Mouse (Mus musculus) heart, postnatal 4 days (tissue): ENCODE data around the gene Tmem72. TPM values are rescaled to one million over a fixed set of nuclear protein-coding genes. Genes with fewer than 3 reads are reported as not detected.

Source experiments
- DNase-seq: peaks from one replicate; pipeline ENCODE4 v3.0.0; 2021
- total RNA-seq, 2 experiments: library from RNA; stranded (reverse); gene quantifications; 2 replicates each; pipeline ENCODE4 v1.2.3; 2021

Tmem72 gene
- total RNA-seq = under 1 TPM; 0.17 to 0.29 TPM

- no peak for DNase-seq
Observed at GRCm38 (mm10) chr6:116716666-116717065, at the start of gene Tmem72. Tmem72 (minus strand) TSS chr6:116716913.

GRCm38 (mm10) chr6:116764524-116764923, 47.8 kb upstream of the Tmem72 start:
- DNase-seq = no peak

GRCm38 (mm10) chr6:116762333-116762732, 45.6 kb upstream of the Tmem72 start:
- DNase-seq = no peak

- peak; percentile 12 for DNase-seq
Observed at GRCm38 (mm10) chr6:116760181-116760580, 43.5 kb upstream of the Tmem72 start.

DNA sequence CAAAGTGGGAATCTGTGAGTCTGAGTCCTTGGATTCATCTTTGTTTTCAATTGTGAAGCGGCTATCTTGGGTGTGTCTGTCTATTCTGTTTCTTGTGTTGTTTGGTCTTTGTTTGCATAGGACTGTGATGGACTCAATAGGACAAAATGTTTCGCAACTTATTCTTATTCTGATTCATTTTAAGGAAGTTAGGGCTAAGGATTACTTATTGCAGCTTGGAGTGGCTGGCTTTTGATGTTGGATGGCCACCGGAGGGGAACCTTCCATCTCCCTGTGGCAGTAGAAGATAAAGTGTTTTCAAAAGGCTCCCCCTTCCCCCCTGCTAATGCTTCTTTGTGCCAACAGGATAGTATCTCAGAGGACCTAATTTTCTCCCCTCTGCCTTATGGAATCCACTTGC, 39.7 kb upstream of the Tmem72 start:
- no peak for DNase-seq

DNA sequence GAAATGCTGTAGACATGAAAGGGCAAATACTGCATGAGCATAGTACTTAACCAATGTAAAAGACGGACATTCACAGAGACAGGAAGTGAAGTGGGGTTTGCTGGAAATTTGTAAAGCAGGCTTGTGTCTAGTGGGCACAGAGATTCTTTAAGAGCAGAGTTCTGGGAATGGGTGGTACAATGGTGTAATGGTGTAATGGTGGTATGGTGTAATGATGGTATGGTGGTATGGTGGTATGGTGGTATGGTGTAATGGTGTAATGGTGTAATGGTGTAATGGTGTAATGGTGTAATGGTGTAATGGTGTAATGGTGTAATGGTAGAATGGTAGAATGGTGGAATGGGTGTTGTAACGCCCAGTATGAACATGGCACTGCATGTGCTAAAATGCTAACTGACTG, 21.3 kb upstream of the Tmem72 start:
- DNase-seq = no peak

DNA sequence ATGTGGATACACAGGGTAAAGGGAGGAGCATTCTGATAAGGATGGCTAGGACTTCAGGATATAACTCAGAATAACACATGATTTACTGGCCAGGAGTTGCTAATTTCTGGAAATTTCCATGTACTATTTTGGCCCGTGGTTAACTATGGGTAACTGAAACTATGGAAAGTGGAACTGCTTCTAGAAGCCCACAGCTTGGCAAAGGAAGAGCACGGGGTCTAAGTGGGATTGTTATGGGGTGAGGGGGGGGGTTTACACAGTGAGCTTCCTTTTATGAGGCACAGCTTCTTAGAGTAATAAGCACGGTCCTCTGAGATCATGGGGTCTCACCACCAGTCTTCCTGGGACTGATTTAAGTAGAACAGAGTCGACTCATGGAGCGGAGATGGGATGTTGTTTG, 18.6 kb upstream of the Tmem72 start:
- DNase-seq = no peak

GRCm38 (mm10) chr6:116733577-116733976, 16.9 kb upstream of the Tmem72 start:
- DNase-seq = no peak

DNA sequence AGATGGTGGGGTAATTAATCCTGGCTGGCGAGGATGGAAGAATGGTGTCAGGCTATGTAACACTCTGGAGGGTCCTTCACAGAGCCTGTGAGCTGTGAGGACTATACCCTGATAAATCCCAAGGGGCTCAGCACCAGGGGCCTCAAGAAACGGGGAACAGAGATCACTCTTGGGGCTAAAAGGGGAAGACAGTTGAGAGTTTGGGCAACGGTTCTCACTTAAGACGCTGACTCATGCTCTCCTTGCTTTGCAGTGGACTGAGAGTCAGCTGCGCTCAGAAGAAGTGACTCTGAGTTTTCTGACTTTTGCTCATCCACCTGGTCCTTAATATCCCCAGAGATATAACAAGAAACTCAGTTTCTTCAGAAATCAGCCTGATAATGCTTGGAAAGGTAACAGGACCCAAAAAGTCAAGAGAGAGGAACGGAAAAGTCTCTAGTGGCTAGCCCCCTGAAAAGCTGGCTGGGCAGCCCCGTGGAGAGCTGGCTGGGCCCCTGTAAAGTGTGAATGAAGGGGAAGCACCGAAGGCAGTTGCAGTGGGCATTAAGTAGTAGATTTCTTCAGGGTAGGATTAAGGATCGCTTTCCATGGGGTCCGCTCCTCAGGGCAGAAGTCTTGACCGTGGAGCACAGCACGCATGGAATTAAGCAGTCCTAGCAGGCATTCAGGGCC, 7.9 kb upstream of the Tmem72 start:
- DNase-seq = no peak

- DNase-seq = no peak
Observed at GRCm38 (mm10) chr6:116718920-116719319, 2.2 kb upstream of the Tmem72 start.

- no peak for DNase-seq
Observed at GRCm38 (mm10) chr6:116718361-116718760, 1.6 kb upstream of the Tmem72 start.

- DNase-seq = no peak
Observed at GRCm38 (mm10) chr6:116717851-116718250, 1.1 kb upstream of the Tmem72 start.

DNA sequence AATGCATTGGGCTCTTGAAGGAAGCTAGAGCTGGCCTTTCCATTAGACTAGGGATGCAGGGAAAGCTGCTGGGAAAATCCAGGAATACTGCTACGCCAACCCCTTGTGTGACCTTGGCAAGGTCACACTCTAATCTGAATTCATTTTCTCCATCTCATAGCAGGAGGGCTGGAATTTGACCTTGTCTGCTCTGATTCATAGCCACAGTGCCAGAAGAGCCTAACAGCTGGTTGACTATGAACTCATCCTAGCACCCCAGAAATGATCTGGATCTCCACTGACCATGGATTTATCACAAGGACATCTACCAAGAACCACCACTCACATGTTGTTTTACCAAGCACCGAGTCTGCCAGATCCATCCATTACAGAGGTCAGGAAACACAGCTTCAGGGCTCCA, 1.5 kb downstream of the Tmem72 start:
- DNase-seq = no peak

GRCm38 (mm10) chr6:116714576-116714975, 2.1 kb downstream of the Tmem72 start:
- no peak for DNase-seq

- DNase-seq = no peak
Observed at GRCm38 (mm10) chr6:116713966-116714365, 2.7 kb downstream of the Tmem72 start.

DNA sequence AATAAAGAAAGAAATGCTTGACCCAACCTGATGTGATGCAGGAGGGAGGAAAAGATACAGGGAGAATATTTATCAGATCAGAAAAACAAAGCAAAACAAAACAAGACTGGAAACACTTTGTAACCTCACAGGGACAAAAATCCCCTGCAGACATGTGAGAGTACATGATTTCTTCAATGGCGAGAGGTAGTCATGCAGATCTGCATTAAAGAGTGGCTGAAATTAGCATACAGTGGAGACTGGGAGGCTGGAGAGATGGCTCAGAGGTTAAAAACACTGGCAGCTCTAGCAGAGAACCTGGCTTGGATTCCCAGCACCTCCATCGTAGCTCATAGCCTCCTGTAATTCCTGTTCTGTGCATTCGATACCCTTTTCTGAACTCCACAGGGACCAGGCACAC, 4.2 kb downstream of the Tmem72 start:
- DNase-seq = no peak

- no peak for DNase-seq
Observed at GRCm38 (mm10) chr6:116712062-116712461, 4.7 kb downstream of the Tmem72 start.

DNA sequence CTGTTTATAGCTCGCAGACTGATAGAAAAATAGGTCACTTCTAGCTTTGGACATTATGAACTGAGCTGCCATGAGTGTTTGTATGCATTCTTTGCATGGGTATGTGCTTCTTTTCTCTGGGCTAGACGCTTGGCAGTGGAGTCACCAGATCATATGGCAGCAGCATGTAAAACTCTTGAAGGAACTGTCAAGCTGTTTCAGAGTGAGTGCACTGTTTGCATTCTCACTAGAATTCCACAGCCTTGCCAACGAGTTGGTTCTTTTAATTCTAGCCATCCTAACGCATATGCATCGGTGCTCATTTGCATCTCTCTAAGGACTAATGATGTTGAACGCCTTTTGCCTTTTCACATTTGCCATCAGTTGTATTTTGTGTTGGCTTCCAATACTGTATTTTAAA, 12.4 kb downstream of the Tmem72 start:
- no peak for DNase-seq

DNA sequence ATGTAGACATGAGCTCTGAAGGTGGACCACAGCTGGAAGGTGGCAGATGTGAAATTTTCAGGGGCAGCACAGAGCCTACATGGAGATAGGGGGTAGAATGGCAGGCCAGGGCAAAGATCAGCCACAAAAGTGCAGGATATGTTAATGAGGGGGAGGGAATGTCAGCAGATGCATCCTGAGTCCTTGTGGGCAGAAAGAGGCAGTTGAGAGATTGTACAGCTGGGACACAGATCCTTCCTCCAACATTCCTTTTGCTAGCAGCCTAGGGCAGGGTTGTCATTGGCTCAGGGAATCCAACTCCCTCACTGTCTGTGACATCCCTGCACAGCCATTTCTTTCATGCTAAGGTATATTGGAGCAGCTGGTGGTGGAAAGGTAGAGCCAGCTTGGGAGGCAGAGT, 15.9 kb downstream of the Tmem72 start:
- no peak for DNase-seq

DNA sequence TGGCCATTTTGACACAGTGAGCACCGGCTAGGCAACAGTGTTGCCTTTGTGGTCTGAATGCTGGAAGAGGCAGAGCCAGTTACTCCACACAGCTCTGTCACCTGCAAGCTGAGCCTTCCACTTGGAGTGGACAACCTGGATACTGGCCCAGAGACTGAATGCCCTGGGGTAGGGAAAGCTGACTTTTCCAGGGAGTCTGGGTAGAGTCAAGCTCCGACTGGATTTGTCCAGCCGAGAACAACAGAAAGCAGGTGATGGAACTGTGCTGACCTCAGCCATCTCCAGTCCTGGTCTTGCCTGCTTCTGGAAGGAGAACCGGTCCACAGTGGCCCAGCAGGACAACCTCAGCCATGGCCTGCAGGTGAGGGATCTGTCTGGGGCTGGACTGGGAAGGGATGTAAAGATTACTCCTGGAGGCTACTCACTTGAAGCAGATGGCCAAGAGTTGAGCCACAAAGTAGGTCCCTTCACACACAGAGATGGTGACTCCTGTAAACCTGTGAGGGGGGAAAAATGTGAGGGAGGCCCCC, 18.8 kb downstream of the Tmem72 start:
- DNase-seq = no peak

DNA sequence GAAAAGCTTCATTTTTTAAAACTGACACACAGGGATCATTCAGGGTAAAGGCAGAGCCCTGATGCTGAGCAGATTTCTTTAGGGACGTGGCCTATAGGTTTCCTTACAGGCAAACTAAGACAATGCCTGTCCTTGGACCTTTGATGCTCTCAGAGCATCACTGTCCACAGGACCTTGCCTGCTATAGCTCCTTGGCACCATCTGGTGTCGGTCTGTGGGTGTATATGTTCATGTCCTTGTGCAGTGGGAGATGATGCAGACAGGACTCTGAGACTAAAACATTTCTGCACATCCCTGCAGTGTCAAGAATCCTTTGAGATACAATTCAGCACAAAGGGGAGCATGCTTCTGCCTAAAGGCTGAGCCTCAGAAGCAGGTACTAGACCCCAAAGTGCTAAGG, 19.3 kb downstream of the Tmem72 start:
- no peak for DNase-seq

- DNase-seq = no peak
Observed at GRCm38 (mm10) chr6:116694346-116694745, 22.4 kb downstream of the Tmem72 start.

- no peak for DNase-seq
Observed at GRCm38 (mm10) chr6:116693639-116694038, 23.1 kb downstream of the Tmem72 start.

- DNase-seq = peak; percentile 47
Observed at GRCm38 (mm10) chr6:116682317-116682716, 34.4 kb downstream of the Tmem72 start.
